Mouse (Mus musculus) heart, postnatal 14 days (tissue): ENCODE results near the gene Synpo2l. TPM values are rescaled to one million over a fixed set of nuclear protein-coding genes. Genes with fewer than 3 reads are reported as not detected.
A peak's percentile ranks its signal among the peaks of the same experiment; 100 is the strongest.
"Not testable (repeated sequence)": the region's sequence is repeated elsewhere in the genome, so short reads cannot be mapped to it uniquely, and the experiment has no call there.

Experiments used
- DNase-seq, 2 experiments: peaks; one replicate each; pipeline ENCODE4 v3.0.0; 2021 to 2022
- intact Hi-C: fragments of 180-260 bp; cut with DNase I; formaldehyde crosslinking; loops from one replicate; pipeline ENCODE4 v1.15.1; 2025
- total RNA-seq, 2 experiments: library from RNA; stranded (reverse); gene quantifications; 2 replicates each; pipeline ENCODE4 v1.2.3; 2021

Gene Synpo2l
- total RNA-seq, 2 experiments from 2014 or later = 94.3 to 117 TPM

- peak; percentile 52 to 61 for DNase-seq
- intact Hi-C loops = no loop called here
These were observed 17.2 kb downstream of the Synpo2l start for GRCm38 (mm10) chr14:20651000-20651399.

- intact Hi-C loops = loop anchor here (10.0 kb wide), 1 partner anchor 252 kb away; the partner anchor contains the start of gene Mrps16
- DNase-seq = no peak
These were observed 21.8 kb downstream of the Synpo2l start for GRCm38 (mm10) chr14:20646381-20646780.

GRCm38 (mm10) chr14:20645547-20645946 lies 22.6 kb downstream of the Synpo2l start:
- DNase-seq = no peak
- intact Hi-C loops = loop anchor here (10.0 kb wide), 1 partner anchor 251 kb away; the partner anchor contains the start of gene Mrps16

- intact Hi-C loops = loop anchor here (2.0 to 10.0 kb wide), 3 partner anchors 19 to 247 kb away; partner anchors contain the start of gene Mrps16
- peak in 1 of 2 experiments; percentile 25 for DNase-seq
These were observed 26.7 kb downstream of the Synpo2l start for GRCm38 (mm10) chr14:20641438-20641875.

- DNase-seq = peak; percentile 96 to 98
- intact Hi-C loops = loop anchor here (2.0 to 10.0 kb wide), 3 partner anchors 20 to 246 kb away; partner anchors contain the start of gene Mrps16
These were observed 27.3 kb downstream of the Synpo2l start, which contains the start of gene Usp54 for GRCm38 (mm10) chr14:20640644-20641437. Usp54 (minus strand) TSS chr14:20641063.

GRCm38 (mm10) chr14:20639918-20640619 lies 28.1 kb downstream of the Synpo2l start:
- DNase-seq = peak in 1 of 2 experiments; percentile 14
- intact Hi-C loops = loop anchor here (2.0 to 10.0 kb wide), 3 partner anchors 21 to 245 kb away; partner anchors contain the start of gene Mrps16

GRCm38 (mm10) chr14:20638702-20639101 lies 29.5 kb downstream of the Synpo2l start:
- intact Hi-C loops = no loop called here
- DNase-seq = no peak

- intact Hi-C loops = no loop called here
- no peak for DNase-seq
These were observed 30.2 kb downstream of the Synpo2l start for GRCm38 (mm10) chr14:20637818-20638574.

GRCm38 (mm10) chr14:20636968-20637367 lies 31.2 kb downstream of the Synpo2l start:
- intact Hi-C loops, DNase-seq: not testable (repeated sequence)

GRCm38 (mm10) chr14:20635546-20635945 lies 32.6 kb downstream of the Synpo2l start:
- intact Hi-C loops = no loop called here
- DNase-seq = no peak

GRCm38 (mm10) chr14:20631253-20631652 lies 36.9 kb downstream of the Synpo2l start:
- intact Hi-C loops = no loop called here
- no peak for DNase-seq

GRCm38 (mm10) chr14:20626971-20627370 lies 41.2 kb downstream of the Synpo2l start:
- intact Hi-C loops = no loop called here
- no peak for DNase-seq

GRCm38 (mm10) chr14:20626447-20626846 lies 41.7 kb downstream of the Synpo2l start:
- intact Hi-C loops = no loop called here
- no peak for DNase-seq

- intact Hi-C loops = no loop called here
- no peak for DNase-seq
These were observed 45.2 kb downstream of the Synpo2l start for GRCm38 (mm10) chr14:20622907-20623306.

- intact Hi-C loops = no loop called here
These were observed 45.7 kb downstream of the Synpo2l start for GRCm38 (mm10) chr14:20622412-20622811.

GRCm38 (mm10) chr14:20621903-20622302 lies 46.3 kb downstream of the Synpo2l start:
- intact Hi-C loops = no loop called here

More at GRCm38 (mm10) chr14:20622412-20622811, 45.7 kb downstream of the Synpo2l start:
- no peak for DNase-seq

GRCm38 (mm10) chr14:20619131-20619530 lies 49.0 kb downstream of the Synpo2l start:
- no peak for DNase-seq
- intact Hi-C loops = loop anchor here (5.0 kb wide), 1 partner anchor 42 kb away; no protein-coding TSS in a partner anchor

More at GRCm38 (mm10) chr14:20621903-20622302, 46.3 kb downstream of the Synpo2l start:
- no peak for DNase-seq

- intact Hi-C loops = loop anchor here (5.0 kb wide), 1 partner anchor 41 kb away; no protein-coding TSS in a partner anchor
- DNase-seq = no peak
These were observed 49.9 kb downstream of the Synpo2l start for GRCm38 (mm10) chr14:20618211-20618610.

- no peak for DNase-seq
- intact Hi-C loops = loop anchor here (5.0 kb wide), 1 partner anchor 39 kb away; no protein-coding TSS in a partner anchor
These were observed 51.7 kb downstream of the Synpo2l start for GRCm38 (mm10) chr14:20616421-20616820.

- intact Hi-C loops = loop anchor here (5.0 kb wide), 1 partner anchor 38 kb away; no protein-coding TSS in a partner anchor
- DNase-seq = no peak
These were observed 53.1 kb downstream of the Synpo2l start for GRCm38 (mm10) chr14:20615075-20615474.
